Mouse (Mus musculus): ENCODE data around the gene Ak7. TPM values are rescaled to one million over a fixed set of nuclear protein-coding genes. Genes with fewer than 3 reads are reported as not detected.

The Ak7 gene
- polyA plus RNA-seq, 1 experiment, result 0.02 TPM

DNA sequence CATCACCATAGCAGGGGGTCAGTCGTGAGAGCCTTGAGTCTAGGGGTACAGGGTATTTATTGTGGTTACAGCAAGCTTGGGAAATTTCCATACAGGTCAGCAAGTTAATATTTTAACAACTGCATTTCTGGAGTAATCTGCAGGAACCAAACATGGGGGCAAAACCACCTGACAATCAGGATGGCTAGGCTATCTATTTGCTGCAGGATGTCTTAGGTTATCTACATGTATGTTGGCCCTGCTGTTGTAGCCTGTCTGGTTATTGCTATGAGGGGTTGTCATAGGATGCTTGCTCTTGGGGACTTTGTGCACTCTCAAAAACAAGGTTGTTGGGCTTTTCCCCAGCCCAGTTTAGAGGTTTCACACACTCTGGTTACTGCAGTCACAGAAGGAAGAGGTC lies 18.8 kb downstream of the Ak7 start:
- Histone ChIP-seq H3K4me2 (ENCODE audit: low read depth) (no peak overlapping the region), H3K36me3 (ENCODE audit: control insufficient read depth, insufficient read depth) (no peaks in the 10 kb centered on the region), H3K4me3 (no peak overlapping the region), H3K79me2 (ENCODE audit: control insufficient read depth, insufficient read depth) (no peaks in the 10 kb centered on the region), H3K27me3 (ENCODE audit: control insufficient read depth, insufficient read depth, insufficient read length) (peaks cover 2% of the 10 kb centered on the region), H3ac (ENCODE audit: control insufficient read depth, insufficient read length) (no peak overlapping the region)
- no peak for TF ChIP-seq TCF12 (IDR thresholded peaks at IDR 0.05; ENCODE audit: insufficient read depth, poor library complexity, severe bottlenecking)
- no peak for TF ChIP-seq REST (IDR thresholded peaks at IDR 0.05; ENCODE audit: insufficient read depth, insufficient read length)
- no peak for TF ChIP-seq MYOD1 (IDR thresholded peaks at IDR 0.05; ENCODE audit: control insufficient read depth in 1 of 3, insufficient read length in 2 of 3, low read depth in 2 of 3)
- no peak for TF ChIP-seq USF1 (IDR thresholded peaks at IDR 0.05; ENCODE audit: low read depth)
- no peak for TF ChIP-seq POLR2AphosphoS2 (IDR thresholded peaks at IDR 0.05; ENCODE audit: insufficient read length, low read depth)
- no peak for TF ChIP-seq CEBPB (IDR thresholded peaks at IDR 0.05; ENCODE audit: insufficient read depth, poor library complexity, severe bottlenecking)
- TF ChIP-seq TCF3 (IDR thresholded peaks at IDR 0.05; ENCODE audit: insufficient read length, low read depth), result no peak
- TF ChIP-seq POLR2A (IDR thresholded peaks at IDR 0.05; ENCODE audit: insufficient read length, low read depth), result no peak
- TF ChIP-seq MYOG (IDR thresholded peaks at IDR 0.05; ENCODE audit: control insufficient read depth in 1 of 3, insufficient read depth in 1 of 3, insufficient read length in 2 of 3, low read depth in 2 of 3), result no peak
- TF ChIP-seq SRF (IDR thresholded peaks at IDR 0.05; ENCODE audit: control insufficient read depth, insufficient read length, low read depth), result no peak
- no peak for TF ChIP-seq E2F4 (IDR thresholded peaks at IDR 0.05; ENCODE audit: insufficient read depth)
- no peak for TF ChIP-seq MAX (IDR thresholded peaks at IDR 0.05; ENCODE audit: low read depth)

DNA sequence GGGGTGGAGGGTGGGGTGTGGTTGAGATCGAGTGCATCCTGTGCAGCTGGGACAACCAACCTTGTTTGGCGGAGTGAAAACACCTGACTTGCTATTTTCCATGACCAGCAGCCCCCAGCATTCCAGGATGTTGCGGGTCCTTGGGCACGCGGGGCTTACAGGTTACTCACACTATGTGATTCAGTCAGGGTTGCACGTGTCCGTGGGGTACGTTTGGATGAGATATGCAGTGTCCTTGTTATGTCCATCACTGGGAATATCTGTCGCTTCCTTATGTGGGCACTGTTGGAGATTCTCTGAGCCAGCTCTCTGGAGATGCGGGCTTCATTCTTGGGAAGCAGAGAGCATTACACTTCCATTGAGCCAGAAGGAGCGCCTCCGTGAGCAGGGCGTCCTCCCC lies 20.0 kb downstream of the Ak7 start:
- no peak overlapping the region for H3ac ChIP-seq (ENCODE audit: control insufficient read depth, insufficient read length)
- H3K79me2 ChIP-seq (ENCODE audit: control insufficient read depth, insufficient read depth), result no peaks in the 10 kb centered on the region
- H3K36me3 ChIP-seq (ENCODE audit: control insufficient read depth, insufficient read depth), result no peaks in the 10 kb centered on the region
- no peaks in the 10 kb centered on the region for H3K27me3 ChIP-seq (ENCODE audit: control insufficient read depth, insufficient read depth, insufficient read length)
- H3K4me2 ChIP-seq (ENCODE audit: low read depth), result no peak overlapping the region
- TF ChIP-seq USF1 (IDR thresholded peaks at IDR 0.05; ENCODE audit: low read depth) (no peak), MYOD1 (IDR thresholded peaks at IDR 0.05; ENCODE audit: control insufficient read depth in 1 of 3, insufficient read length in 2 of 3, low read depth in 2 of 3) (no peak), TCF12 (IDR thresholded peaks at IDR 0.05; ENCODE audit: insufficient read depth, poor library complexity, severe bottlenecking) (no peak), CEBPB (IDR thresholded peaks at IDR 0.05; ENCODE audit: insufficient read depth, poor library complexity, severe bottlenecking) (no peak), TCF3 (IDR thresholded peaks at IDR 0.05; ENCODE audit: insufficient read length, low read depth) (no peak), POLR2AphosphoS2 (IDR thresholded peaks at IDR 0.05; ENCODE audit: insufficient read length, low read depth) (no peak), SRF (IDR thresholded peaks at IDR 0.05; ENCODE audit: control insufficient read depth, insufficient read length, low read depth) (no peak), MYOG (IDR thresholded peaks at IDR 0.05; ENCODE audit: control insufficient read depth in 1 of 3, insufficient read depth in 1 of 3, insufficient read length in 2 of 3, low read depth in 2 of 3) (no peak), REST (IDR thresholded peaks at IDR 0.05; ENCODE audit: insufficient read depth, insufficient read length) (no peak), E2F4 (IDR thresholded peaks at IDR 0.05; ENCODE audit: insufficient read depth) (no peak), POLR2A (IDR thresholded peaks at IDR 0.05; ENCODE audit: insufficient read length, low read depth) (no peak), MAX (IDR thresholded peaks at IDR 0.05; ENCODE audit: low read depth) (no peak)
- H3K4me3 ChIP-seq, result no peak overlapping the region

DNA sequence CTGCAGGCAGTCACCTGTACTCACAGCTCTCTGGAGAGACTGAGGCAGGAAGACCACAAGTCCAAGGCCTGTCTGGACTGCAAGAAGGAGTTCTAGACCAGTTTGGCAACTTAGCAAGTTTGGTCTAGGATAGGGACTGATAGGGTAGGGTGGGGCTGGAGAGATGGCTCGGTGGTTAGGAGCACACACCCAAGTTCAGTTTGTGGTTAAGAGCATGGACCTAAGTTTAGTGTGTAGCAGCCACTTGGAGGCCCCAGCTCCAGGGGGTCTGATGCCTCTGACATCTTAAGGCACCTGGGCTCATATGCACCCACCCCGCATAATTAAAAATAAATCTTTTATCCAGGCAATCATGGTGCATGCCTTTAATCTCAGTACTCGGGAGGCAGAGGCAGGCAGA lies 21.5 kb downstream of the Ak7 start:
- H3K4me3 ChIP-seq, result no peak overlapping the region
- H3K79me2 ChIP-seq (ENCODE audit: control insufficient read depth, insufficient read depth), result no peaks in the 10 kb centered on the region
- TF ChIP-seq SRF (IDR thresholded peaks at IDR 0.05; ENCODE audit: control insufficient read depth, insufficient read length, low read depth), result no peak
- no peak for TF ChIP-seq MYOG (IDR thresholded peaks at IDR 0.05; ENCODE audit: control insufficient read depth in 1 of 3, insufficient read depth in 1 of 3, insufficient read length in 2 of 3, low read depth in 2 of 3)
- no peak for TF ChIP-seq MYOD1 (IDR thresholded peaks at IDR 0.05; ENCODE audit: control insufficient read depth in 1 of 3, insufficient read length in 2 of 3, low read depth in 2 of 3)
- no peak for TF ChIP-seq E2F4 (IDR thresholded peaks at IDR 0.05; ENCODE audit: insufficient read depth)
- no peak for TF ChIP-seq CEBPB (IDR thresholded peaks at IDR 0.05; ENCODE audit: insufficient read depth, poor library complexity, severe bottlenecking)
- TF ChIP-seq POLR2AphosphoS2 (IDR thresholded peaks at IDR 0.05; ENCODE audit: insufficient read length, low read depth), result no peak
- no peak for TF ChIP-seq MAX (IDR thresholded peaks at IDR 0.05; ENCODE audit: low read depth)
- no peak for TF ChIP-seq USF1 (IDR thresholded peaks at IDR 0.05; ENCODE audit: low read depth)
- TF ChIP-seq REST (IDR thresholded peaks at IDR 0.05; ENCODE audit: insufficient read depth, insufficient read length), result no peak
- no peak for TF ChIP-seq POLR2A (IDR thresholded peaks at IDR 0.05; ENCODE audit: insufficient read length, low read depth)
- TF ChIP-seq TCF3 (IDR thresholded peaks at IDR 0.05; ENCODE audit: insufficient read length, low read depth), result no peak
- no peak for TF ChIP-seq TCF12 (IDR thresholded peaks at IDR 0.05; ENCODE audit: insufficient read depth, poor library complexity, severe bottlenecking)
- H3K36me3 ChIP-seq (ENCODE audit: control insufficient read depth, insufficient read depth), result no peaks in the 10 kb centered on the region
- no peak overlapping the region for H3K4me2 ChIP-seq (ENCODE audit: low read depth)
- no peaks in the 10 kb centered on the region for H3K27me3 ChIP-seq (ENCODE audit: control insufficient read depth, insufficient read depth, insufficient read length)
- no peak overlapping the region for H3ac ChIP-seq (ENCODE audit: control insufficient read depth, insufficient read length)

DNA sequence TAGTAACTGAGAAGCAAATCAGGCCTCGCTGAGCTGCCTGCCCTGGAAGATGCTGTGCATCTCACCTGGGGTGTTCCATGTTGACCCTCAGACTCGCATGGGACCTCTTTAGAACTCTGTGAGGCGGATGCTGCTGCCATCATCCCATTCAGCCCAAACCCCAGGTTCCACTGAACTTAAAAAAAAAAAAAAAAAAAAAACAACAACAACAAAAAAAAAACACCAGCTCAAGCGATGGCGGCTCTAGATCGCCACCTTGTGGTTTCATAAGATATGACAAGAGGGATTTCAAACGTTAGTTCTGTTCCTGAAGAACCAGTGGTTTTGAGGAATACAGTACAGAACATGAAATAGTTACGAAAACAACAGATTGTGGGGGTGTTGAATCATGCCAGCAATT lies 22.2 kb downstream of the Ak7 start:
- TF ChIP-seq TCF12 (IDR thresholded peaks at IDR 0.05; ENCODE audit: insufficient read depth, poor library complexity, severe bottlenecking) (no peak), POLR2A (IDR thresholded peaks at IDR 0.05; ENCODE audit: insufficient read length, low read depth) (no peak), MYOD1 (IDR thresholded peaks at IDR 0.05; ENCODE audit: control insufficient read depth in 1 of 3, insufficient read length in 2 of 3, low read depth in 2 of 3) (no peak), E2F4 (IDR thresholded peaks at IDR 0.05; ENCODE audit: insufficient read depth) (no peak), MAX (IDR thresholded peaks at IDR 0.05; ENCODE audit: low read depth) (no peak), SRF (IDR thresholded peaks at IDR 0.05; ENCODE audit: control insufficient read depth, insufficient read length, low read depth) (no peak), TCF3 (IDR thresholded peaks at IDR 0.05; ENCODE audit: insufficient read length, low read depth) (no peak), CEBPB (IDR thresholded peaks at IDR 0.05; ENCODE audit: insufficient read depth, poor library complexity, severe bottlenecking) (no peak), REST (IDR thresholded peaks at IDR 0.05; ENCODE audit: insufficient read depth, insufficient read length) (no peak)
- Histone ChIP-seq H3K79me2 (ENCODE audit: control insufficient read depth, insufficient read depth) (no peaks in the 10 kb centered on the region), H3K4me2 (ENCODE audit: low read depth) (no peak overlapping the region), H3K27me3 (ENCODE audit: control insufficient read depth, insufficient read depth, insufficient read length) (no peaks in the 10 kb centered on the region), H3K36me3 (ENCODE audit: control insufficient read depth, insufficient read depth) (no peaks in the 10 kb centered on the region), H3K4me3 (no peak overlapping the region), H3ac (ENCODE audit: control insufficient read depth, insufficient read length) (no peak overlapping the region)

Measured in myocyte (in vitro differentiated cells).